Comparison of ENCODE assay signal across 10 mouse cellular contexts in the genomic region with DNA sequence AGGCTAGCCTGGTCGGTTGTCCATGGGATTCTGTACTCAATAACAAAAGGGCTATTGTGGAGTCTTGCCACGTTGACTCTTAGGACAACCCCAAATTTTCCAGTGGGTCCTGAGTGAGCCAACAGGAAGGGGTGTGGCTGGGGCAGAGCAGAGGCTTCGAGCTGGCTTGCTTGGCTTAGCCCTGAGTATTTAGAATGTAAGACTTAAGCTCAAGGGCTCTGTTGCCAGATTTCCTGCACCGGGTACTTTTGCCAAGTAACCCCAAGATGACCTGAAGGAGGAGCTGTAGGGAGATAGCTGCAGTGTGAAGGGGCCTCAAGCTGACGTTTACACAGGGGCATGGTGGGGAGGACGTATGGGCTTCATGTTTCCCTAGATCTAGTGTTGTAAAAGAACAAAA. TPM values are rescaled to one million over a fixed set of nuclear protein-coding genes. Genes with fewer than 3 reads are reported as not detected.
DNase-seq lines count a peak whose midpoint lies in the region; ATAC-seq and TF ChIP-seq lines count a peak whose summit lies in the region.
"Had no signal": no experiment of that assay in that cellular context is flagged by ENCODE, and none has a peak within 500 bp of the region (broad histone marks: within the 10 kb centered on the region; RNA-seq: fewer than 3 reads in every experiment).

No protein-coding gene starts in this region.

- TF ChIP-seq CTCF in kidney, postnatal 0 days (IDR thresholded peaks at IDR 0.05; ENCODE audit: low read depth) = peak; percentile 15; the same call in 1 of the 2 replicates

- ATAC-seq in hindbrain, embryonic 16.5 days = no peak
- no peak for ATAC-seq in hindbrain, embryonic 12.5 days (ENCODE audit: low FRiP score)
- ATAC-seq in kidney, postnatal 0 days (replicated peaks; ENCODE audit: low FRiP score, low read depth) = no peak
- no peak for ATAC-seq in neural tube, embryonic 15.5 days (ENCODE audit: low FRiP score)

- no peaks in the 10 kb centered on the region for H3K36me3 ChIP-seq in hindbrain, embryonic 16.5 days (ENCODE audit: control insufficient read depth, insufficient read depth, low read length)
- no peaks in the 10 kb centered on the region for H3K36me3 ChIP-seq in hindbrain, embryonic 12.5 days
- H3K36me3 ChIP-seq in heart, embryonic 10.5 days = no peaks in the 10 kb centered on the region
- H3K36me3 ChIP-seq in kidney, postnatal 0 days (ENCODE audit: insufficient read depth, low read length) = no peaks in the 10 kb centered on the region
- no peaks in the 10 kb centered on the region for H3K36me3 ChIP-seq in neural tube, embryonic 15.5 days

- H3K27me3 ChIP-seq in hindbrain, embryonic 16.5 days (replicated peaks; ENCODE audit: control insufficient read depth, insufficient read depth, low read length) = no peaks in the 10 kb centered on the region
- no peaks in the 10 kb centered on the region for H3K27me3 ChIP-seq in hindbrain, embryonic 12.5 days
- H3K27me3 ChIP-seq in heart, embryonic 10.5 days (ENCODE audit: insufficient read depth, poor library complexity, severe bottlenecking) = no peaks in the 10 kb centered on the region
- no peaks in the 10 kb centered on the region for H3K27me3 ChIP-seq in kidney, postnatal 0 days (ENCODE audit: insufficient read depth, low read length)
- no peaks in the 10 kb centered on the region for H3K27me3 ChIP-seq in neural tube, embryonic 15.5 days (replicated peaks)

- H3K9me3 ChIP-seq in hindbrain, embryonic 16.5 days (ENCODE audit: control insufficient read depth, low read length) = no peaks in the 10 kb centered on the region
- H3K9me3 ChIP-seq in hindbrain, embryonic 12.5 days (replicated peaks) = no peaks in the 10 kb centered on the region
- no peaks in the 10 kb centered on the region for H3K9me3 ChIP-seq in heart, embryonic 10.5 days
- no peaks in the 10 kb centered on the region for H3K9me3 ChIP-seq in kidney, postnatal 0 days (replicated peaks; ENCODE audit: low read length)
- no peaks in the 10 kb centered on the region for H3K9me3 ChIP-seq in neural tube, embryonic 15.5 days (replicated peaks)

- no peak for DNase-seq in heart, embryonic 10.5 days (ENCODE audit: low spot score)
- peak; percentile 32 for DNase-seq in kidney, postnatal 0 days (ENCODE audit: low spot score)
- DNase-seq in cerebellum, adult 18-20 months = no peak
- DNase-seq in left cerebral cortex, adult 11 months (ENCODE audit: low spot score) = no peak
- no peak for DNase-seq in embryo, embryonic 10 days (ENCODE audit: low spot score)

- H3K9ac ChIP-seq in hindbrain, embryonic 16.5 days (ENCODE audit: low read depth, low read length) = no peak overlapping the region
- no peak overlapping the region for H3K9ac ChIP-seq in hindbrain, embryonic 12.5 days
- no peak overlapping the region for H3K9ac ChIP-seq in kidney, postnatal 0 days (ENCODE audit: low read depth, low read length)
- no peak overlapping the region for H3K9ac ChIP-seq in neural tube, embryonic 15.5 days (replicated peaks)
- H3K9ac ChIP-seq: liver, embryonic 14.5 days had no signal

- H3K27ac ChIP-seq in hindbrain, embryonic 16.5 days (ENCODE audit: low read depth, low read length) = no peak overlapping the region
- no peak overlapping the region for H3K27ac ChIP-seq in hindbrain, embryonic 12.5 days
- H3K27ac ChIP-seq in heart, embryonic 10.5 days = peak overlapping the region; percentile 69
- H3K27ac ChIP-seq in kidney, postnatal 0 days = 0 out of 2 replicates have a peak overlapping the region, but pooled peaks have one; percentile 65
- no peak overlapping the region for H3K27ac ChIP-seq in neural tube, embryonic 15.5 days (replicated peaks)
- H3K27ac ChIP-seq: heart, adult 2 months; liver, embryonic 14.5 days had no signal

- peak overlapping the region; percentile 56 for H3K4me2 ChIP-seq in hindbrain, embryonic 16.5 days (ENCODE audit: low read length)
- no peak overlapping the region; the same call in 1 of the 2 replicates for H3K4me2 ChIP-seq in hindbrain, embryonic 12.5 days (replicated peaks)
- peak overlapping the region; percentile 43; the same call in 1 of the 2 replicates for H3K4me2 ChIP-seq in kidney, postnatal 0 days (ENCODE audit: low read length)
- H3K4me2 ChIP-seq in neural tube, embryonic 15.5 days = 0 out of 2 replicates have a peak overlapping the region, but pooled peaks have one; percentile 48

- 50% methylated on average over 6 of the region's 6 CpGs for WGBS in hindbrain, embryonic 16.5 days
- 56% methylated on average over 6 of the region's 6 CpGs for WGBS in hindbrain, embryonic 12.5 days
- 50% methylated on average over 6 of the region's 6 CpGs for WGBS in heart, embryonic 10.5 days
- 29% methylated on average over 6 of the region's 6 CpGs for WGBS in kidney, postnatal 0 days
- 47% methylated on average over 6 of the region's 6 CpGs for WGBS in neural tube, embryonic 15.5 days

- peaks cover 4% of the 10 kb centered on the region for H3K4me1 ChIP-seq in hindbrain, embryonic 16.5 days (ENCODE audit: control insufficient read depth, insufficient read depth, low read depth, low read length)
- peaks cover 15% of the 10 kb centered on the region; the same call in 1 of the 2 replicates for H3K4me1 ChIP-seq in hindbrain, embryonic 12.5 days
- peaks cover 38% of the 10 kb centered on the region for H3K4me1 ChIP-seq in heart, embryonic 10.5 days
- 0 out of 2 replicates have a peak, but pooled peaks cover 6% of the 10 kb centered on the region for H3K4me1 ChIP-seq in kidney, postnatal 0 days (replicated peaks; ENCODE audit: insufficient read depth, low read length)
- H3K4me1 ChIP-seq in neural tube, embryonic 15.5 days = peaks cover 18% of the 10 kb centered on the region

- no peak overlapping the region for H3K4me3 ChIP-seq in hindbrain, embryonic 16.5 days (ENCODE audit: low read length)
- no peak overlapping the region for H3K4me3 ChIP-seq in hindbrain, embryonic 12.5 days
- no peak overlapping the region for H3K4me3 ChIP-seq in heart, embryonic 10.5 days
- H3K4me3 ChIP-seq in kidney, postnatal 0 days (replicated peaks; ENCODE audit: low read depth, low read length) = no peak overlapping the region
- H3K4me3 ChIP-seq in neural tube, embryonic 15.5 days (replicated peaks) = no peak overlapping the region
- H3K4me3 ChIP-seq: heart, adult 2 months had no signal

RNA-seq across cellular contexts. Expression of a gene that starts 23.4 kb away (rescaled TPM):
- polyA plus RNA-seq in hindbrain, embryonic 16.5 days (2015; fragmentation: Nextera tagmentation; extraction: Ambion mirVana) = 27.3 and 31.1 TPM in 2 replicates
- 24.6 and 28.2 TPM in 2 replicates for polyA plus RNA-seq in hindbrain, embryonic 12.5 days (2016; fragmentation: Nextera tagmentation; extraction: Ambion mirVana)
- polyA plus RNA-seq in heart, embryonic 10.5 days (2016; fragmentation: Nextera tagmentation; extraction: Ambion mirVana) = 27.8 and 38.6 TPM in 2 replicates
- polyA plus RNA-seq in kidney, postnatal 0 days (2015; fragmentation: Nextera tagmentation; extraction: Ambion mirVana) = 21.2 and 22.8 TPM in 2 replicates
- polyA plus RNA-seq in neural tube, embryonic 15.5 days (2015; fragmentation: Nextera tagmentation; extraction: Ambion mirVana) = 27.2 and 30.9 TPM in 2 replicates

Comparison
In these comparisons a context has a peak if more than half of its experiments do, and no peak if none do; other contexts are left out.
1. H3K27ac ChIP-seq: peak in heart, embryonic 10.5 days (single experiment) and kidney, postnatal 0 days (single experiment); none in hindbrain, embryonic 16.5 days (single experiment), hindbrain, embryonic 12.5 days (single experiment) and neural tube, embryonic 15.5 days (single experiment).